Mouse (Mus musculus) testis, postnatal 14 days (tissue): Measurements from ENCODE around the gene Supt6.

Source experiments
- DNase-seq: peaks from one replicate; pipeline ENCODE4 v3.0.0; 2021; ENCODE audit warnings: low spot score

The Supt6 gene

DNA sequence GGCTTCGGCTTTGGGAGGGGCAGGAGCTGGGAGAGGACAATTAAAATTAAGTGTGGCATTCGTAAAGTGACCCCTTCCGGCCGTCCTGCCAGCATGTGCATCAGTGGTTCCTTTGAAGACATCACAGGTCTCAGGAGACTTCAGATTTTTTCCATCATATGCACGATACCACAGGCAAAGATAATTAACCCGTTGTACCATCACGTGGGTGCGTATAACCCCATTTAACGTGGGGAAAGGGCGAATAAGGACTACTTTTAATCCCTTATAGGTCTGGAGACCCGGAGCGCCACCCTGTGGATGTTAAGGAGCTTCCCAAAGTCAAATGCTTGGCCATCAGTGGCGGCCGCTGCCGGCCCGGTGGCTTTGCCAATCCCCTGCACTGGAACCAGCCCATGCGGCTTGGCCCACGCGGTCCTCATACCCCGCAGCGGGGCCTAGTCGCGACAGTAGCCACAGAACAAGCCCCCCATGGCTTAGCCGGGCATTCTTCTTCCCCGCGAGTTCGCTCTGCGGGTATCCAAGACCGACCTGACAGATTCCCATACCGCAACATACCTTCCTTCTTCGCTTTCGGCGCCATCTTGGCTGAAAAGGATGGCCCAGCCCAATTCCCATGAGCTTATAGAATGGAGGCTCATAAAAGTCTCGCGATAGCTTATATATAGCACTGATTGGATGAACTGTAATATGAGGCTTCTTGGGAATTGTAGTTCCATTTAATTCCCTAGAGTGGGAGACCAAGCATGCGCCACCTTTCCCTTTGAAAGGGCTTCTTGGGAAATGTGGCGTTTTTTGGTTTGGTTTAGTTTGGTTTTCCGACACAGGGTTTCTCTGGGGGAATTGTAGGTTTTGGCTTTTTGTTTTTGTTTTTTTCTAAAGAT, 62.6 kb downstream of the Supt6 start, which contains the start of gene Rpl23a:
Gene Rpl23a (minus strand): TSS at position 624 of the 884 bp plus-strand sequence.
- DNase-seq, result peak; percentile 91

DNA sequence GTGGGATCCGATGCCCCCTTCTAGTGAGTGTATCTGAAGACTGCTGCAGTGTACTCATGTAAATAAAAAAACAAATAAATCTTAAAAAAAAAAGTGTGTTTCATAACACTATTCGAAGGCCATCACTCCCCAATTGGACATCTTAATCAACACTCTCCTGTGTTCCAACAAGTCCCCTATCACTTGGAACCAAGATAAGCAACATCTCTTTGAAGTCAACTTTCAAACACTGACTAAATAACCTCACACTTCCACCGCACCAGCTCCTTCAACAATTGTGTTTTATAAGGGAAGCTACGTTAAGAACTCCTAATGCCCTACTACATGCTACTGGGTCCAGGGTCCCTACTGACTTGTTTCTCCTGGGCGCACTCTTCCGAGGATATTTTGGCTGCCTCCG, 63.3 kb downstream of the Supt6 start:
- DNase-seq, result no peak

DNA sequence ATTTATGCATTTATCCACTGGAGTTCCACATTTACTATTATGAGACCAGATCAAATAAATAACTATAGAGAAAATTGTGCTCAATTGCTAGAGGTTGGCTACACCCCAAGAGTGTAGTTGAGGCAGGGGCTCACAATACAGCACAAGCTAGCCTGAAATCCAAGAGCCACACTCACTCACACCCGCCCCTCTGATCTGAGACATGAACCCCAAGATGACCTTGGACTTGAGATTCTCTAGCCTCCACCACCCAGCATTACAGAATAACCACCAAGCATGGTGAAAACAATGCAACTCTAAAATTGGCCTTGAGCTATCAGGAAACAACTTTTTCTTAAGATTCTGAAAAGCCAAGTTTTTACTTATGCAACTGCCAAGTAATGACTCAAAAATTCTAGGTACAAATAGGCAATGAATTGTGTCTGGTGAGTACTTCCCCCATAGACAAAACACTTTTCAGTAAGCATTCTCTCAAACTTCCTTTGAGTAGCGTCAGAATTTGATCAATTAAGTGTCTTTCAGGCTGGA, 63.9 kb downstream of the Supt6 start:
- no peak for DNase-seq

DNA sequence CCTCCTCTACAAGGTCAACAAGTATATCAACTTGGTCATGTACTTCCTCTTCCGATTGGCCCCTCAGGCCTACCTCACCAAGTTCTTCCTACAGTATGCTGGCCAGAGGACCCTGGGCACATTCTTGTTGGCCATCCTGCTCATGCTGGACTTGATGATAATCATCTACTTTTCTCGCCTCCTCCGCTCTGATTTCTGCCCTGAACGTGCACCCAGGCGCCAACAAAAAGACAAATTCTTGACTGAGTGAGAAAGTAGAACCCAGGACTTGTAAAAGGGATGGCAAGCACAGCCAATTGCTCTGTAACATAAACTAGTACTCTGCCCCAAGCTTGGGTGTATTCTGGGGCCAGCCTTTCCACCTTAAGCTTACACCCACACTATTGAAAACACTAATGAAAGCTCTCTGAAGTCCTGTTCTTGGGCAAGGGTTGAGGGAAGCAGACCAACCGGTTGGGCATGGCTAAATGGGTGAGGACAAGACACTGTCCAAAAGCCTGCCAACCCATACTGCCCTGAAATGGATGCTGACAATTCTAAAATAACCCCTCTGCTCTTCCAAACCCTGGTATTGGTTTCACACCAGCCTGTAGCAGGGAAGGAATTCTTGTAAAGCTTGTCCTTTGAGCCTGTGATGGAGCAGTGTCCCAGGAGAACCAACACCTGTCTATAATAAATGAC, 65.6 kb downstream of the Supt6 start:
- DNase-seq, result no peak

DNA sequence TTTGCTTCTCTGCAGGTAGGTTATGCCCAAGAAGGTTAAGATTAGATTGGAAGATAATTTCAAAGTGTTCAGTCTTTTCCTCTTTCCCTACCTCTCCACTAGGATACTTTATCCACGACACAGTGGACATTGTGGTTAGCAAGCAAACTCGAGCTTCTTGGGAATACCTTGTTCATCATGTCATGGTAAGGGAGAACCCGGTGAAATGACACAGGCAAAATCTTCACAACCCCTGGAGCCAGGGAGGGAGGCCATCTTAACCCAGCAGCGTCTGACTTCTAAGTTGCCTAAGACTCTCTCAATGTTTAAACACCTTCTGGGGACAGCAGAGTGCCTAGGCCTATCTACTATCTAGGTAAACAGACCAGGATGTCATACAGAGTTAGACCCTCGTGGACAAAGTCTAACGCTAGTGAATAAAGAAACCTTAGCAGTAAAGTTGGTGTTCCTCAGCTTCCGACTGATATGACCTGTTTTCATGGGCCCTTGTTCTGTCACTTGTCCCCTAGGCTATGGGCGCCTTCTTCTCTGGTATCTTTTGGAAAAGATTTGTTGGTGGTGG, 66.3 kb downstream of the Supt6 start:
- no peak for DNase-seq

DNA sequence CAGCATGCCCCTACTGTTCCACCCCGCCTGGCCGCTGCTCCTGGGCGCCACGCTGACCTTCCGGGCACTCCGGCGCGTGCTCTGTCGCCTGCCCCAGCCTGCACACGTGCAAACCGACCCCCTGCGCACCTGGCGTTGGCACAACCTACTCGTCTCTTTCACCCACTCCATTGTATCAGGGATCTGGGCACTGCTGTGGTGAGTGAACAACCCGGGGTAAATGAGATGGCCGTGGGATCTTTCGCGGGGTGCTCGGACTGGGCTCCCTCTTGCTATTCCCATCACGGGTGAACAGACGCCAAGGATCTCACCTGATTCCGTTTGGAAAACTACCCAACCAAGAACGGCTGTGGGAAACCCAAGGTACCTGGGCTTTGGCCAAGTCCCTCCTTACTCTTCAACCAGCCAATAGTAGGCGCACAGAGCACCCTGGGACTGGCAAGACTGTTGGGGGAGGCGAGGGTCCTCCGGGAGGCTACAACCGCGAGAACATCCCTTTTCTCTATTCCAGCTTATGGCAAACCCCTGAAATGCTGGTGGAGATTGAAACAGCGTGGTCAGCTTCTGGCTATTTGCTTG, 66.8 kb downstream of the Supt6 start:
- peak; percentile 76 for DNase-seq

DNA sequence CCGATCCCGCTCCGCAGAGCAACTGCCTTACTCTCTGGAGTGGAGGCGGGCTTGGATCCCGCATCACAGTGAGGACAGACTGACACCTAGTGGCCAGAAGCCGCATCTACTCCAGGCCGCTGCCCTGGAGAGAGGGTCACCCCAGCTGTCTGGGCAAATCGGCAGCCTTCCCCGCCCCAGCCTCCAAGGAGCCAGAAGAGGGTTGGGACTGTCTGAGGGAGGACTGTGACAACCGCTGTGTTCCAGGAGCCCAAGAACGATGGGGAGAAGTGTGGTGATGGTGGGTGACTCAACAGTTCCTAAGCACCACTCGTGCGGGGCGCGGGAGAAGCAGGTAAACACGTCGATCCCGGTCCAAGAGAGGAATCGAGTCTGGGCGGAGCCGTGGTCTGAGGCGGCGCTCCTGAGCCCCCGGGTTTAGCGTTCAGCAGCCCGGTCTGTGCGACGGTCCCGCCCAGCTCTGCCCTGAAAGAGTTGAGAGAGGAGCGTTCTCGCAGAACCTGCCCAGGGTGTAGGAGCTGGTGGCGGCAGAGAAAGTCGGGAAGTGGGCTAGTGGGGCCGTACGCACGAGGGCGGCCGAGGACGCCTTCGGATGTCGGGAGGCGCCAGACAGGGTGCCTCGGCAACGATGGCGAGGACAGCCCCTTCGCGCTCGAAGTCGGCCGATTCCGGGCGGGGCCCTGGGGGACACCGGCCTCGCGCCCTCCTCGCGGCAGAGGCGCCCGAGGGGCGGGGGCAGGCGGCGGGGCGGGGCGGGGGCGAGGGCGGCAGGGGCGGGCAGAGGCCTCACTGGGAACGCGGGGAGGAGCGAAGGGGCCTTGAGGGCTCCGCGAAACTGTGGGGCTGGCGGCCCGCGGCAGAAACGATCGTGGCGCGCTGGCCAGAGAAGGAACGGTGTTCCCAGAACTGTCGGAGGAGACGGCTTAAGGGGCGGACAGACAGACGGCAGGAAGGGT, 67.6 kb downstream of the Supt6 start:
- DNase-seq, result peak; percentile 92

DNA sequence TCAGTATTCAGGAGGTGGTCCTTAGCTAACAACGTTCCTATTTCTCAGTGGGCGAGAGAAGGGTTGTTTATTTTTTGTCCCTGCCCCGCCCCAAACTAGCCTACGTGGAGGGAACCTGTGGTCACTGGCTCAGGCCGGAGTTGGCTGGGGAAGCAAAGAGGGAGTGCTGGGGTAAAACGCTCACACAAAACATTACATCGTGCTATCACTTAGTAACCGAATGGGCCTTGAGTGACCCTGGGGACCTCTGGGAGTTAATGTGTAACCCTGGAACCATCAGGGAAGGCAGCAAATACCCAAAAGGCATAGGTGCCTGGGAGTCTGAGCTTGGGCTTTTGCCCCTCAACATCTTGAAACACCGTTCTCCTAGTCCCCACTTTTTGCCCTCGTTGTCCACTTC, 68.3 kb downstream of the Supt6 start:
- no peak for DNase-seq

DNA sequence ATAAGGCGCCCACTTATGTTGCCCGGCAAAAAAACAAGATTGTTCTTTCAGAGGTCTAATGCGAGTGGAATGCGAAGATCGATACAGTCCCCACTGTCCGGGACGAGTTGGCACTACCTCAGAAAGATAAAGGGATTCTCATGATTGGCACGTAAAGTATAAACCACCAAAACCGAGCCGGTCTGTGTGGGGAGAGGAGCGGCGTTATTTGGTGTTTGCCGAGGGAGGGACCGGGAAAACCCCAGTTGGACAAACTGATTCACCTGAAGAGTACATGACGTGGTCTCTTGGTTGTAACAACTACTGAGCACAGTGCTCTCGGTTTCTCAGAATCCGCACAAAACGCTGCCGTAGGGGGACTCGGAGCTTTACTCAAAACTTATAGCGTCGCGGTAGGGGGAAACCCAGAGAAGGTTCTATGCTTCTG, 68.9 kb downstream of the Supt6 start:
- DNase-seq, result no peak

DNA sequence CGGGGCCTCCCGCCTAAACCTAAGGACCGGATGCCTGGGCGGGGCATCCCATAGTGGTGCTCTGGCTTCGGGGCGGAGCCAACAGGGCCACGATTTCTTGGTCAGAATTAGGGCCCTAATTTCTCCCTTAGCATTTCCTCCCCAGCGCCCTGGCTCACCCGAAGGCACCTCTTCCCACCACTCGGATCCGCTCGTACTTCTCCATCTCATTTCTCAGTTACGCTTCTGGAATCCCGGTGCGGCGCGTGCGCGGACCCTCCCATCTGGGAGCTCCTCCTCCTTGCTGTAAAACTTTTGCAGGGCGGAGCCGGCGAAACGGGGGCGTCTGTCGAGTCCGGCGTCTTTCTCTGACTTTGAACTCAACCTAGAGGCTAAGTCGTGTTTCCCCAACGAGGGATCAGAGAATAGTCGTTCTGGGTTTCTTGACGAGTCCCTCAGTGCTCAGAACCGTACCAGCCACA, 69.4 kb downstream of the Supt6 start, which contains the start of the genes Nek8 and Tlcd1:
Gene Nek8 (minus strand): TSS at position 274 of the 461 bp plus-strand sequence.
Gene Tlcd1 (plus strand): TSS at position 310 of the 461 bp plus-strand sequence.
- DNase-seq, result peak; percentile 91

DNA sequence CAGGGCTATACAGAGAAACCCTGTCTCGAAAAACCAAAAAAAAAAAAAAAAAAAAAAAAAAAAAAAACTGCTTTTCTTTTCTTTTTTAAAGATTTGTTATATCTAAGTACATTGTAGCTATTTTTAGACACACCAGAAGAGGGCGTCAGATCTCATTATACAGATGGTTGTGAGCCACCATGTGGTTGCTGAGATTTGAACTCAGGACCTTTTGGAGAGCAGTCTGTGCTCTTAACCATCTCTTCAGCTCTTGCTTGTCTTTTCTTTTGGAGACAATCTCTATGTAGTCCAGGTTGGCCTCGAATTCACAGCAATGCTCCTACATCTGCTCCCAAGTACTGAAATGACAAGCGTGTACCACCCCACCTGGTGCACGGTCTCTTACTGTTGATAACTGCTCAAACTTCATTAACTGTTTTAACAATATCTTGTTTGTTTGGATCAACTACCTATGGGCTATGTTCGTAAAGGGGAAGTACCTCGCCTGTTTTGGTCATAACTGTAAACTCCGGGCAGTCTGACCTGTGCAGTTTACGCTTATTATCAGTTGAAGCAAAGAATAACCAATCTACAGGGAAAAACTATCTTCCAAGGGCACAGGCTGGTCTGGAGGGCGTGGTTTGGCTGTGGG, 69.9 kb downstream of the Supt6 start:
- DNase-seq, result no peak

DNA sequence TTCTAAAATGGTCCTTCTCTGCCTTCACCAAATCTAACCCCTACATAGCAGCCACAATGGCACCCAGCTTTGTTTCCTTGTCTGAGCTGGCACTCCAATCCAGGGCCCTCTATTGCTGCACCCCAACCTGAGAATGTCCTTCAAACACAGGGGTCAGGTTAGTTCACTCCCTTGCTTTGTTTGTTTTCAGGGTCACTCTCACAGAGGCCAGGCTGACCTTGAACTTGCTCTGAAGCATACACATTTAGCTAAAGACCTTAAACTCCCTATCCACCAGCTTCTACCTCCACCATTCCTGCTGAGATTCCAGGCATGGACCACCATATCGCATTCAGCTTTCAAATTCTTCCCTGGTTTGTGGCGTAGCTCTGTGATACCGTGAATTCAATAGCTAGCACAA, 71.3 kb downstream of the Supt6 start:
- no peak for DNase-seq

DNA sequence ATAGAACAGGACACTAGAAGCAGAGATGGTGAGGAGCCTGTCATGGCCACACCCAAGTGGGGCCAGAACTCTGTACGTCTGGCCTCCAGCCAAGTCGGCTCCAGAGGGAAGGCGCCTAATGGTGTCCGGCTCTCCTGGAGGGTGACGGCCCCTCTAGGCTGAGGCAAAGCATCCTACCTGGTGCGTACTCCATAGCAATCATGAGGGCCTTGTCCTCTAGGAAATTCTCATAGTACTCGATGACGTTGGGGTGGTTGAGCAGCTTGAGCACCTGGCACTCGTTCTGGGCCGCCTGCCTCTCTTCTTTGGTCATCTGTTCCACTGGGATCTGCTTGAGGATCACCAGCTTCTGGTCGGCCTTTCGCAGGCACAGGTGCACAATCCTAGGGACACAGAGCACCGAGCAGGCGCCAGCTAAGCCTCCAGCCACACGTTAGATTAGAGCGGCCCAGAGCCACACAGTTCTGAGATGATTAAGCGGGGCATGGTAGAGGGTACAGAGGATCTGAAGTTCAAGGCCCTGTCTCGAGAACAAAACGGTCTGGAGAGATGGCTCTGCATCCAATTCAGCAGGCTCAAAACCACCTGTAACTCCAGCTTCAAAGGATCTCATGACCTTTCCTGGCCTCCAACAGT, 72.9 kb downstream of the Supt6 start:
- no peak for DNase-seq

DNA sequence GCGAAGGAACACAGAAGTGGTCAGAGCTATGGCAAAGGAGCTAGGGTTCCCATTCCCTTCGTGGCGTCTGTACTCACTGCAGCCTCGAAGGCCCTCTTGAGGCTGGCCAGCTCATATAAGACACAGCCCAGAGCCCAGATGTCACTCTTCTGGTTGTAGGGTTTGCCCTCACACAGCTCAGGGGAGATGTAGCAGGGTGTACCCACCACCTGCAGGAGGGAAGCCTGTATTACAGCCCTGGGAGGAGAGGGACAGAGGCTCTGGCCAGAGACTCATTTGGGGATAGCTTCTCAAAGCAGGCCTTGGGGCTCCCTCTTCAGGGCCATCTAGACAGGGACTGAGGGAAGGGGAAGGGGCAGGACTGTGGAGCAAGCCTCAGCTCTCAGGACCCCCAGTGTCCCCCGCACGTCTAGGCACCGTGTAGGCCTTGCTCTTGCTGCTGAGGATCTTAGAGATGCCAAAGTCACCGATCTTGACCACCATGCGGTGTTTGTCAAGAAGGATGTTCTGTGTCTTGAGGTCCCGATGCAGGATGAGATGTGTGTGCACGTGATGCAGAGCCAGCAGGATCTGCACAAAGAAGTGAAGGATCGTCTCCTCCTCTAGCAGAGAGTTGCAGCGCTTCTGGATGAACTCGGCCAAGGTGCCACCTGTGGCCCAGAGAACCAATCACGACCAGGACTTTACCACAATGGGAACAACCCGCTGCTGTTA, 73.6 kb downstream of the Supt6 start:
- DNase-seq, result no peak

DNA sequence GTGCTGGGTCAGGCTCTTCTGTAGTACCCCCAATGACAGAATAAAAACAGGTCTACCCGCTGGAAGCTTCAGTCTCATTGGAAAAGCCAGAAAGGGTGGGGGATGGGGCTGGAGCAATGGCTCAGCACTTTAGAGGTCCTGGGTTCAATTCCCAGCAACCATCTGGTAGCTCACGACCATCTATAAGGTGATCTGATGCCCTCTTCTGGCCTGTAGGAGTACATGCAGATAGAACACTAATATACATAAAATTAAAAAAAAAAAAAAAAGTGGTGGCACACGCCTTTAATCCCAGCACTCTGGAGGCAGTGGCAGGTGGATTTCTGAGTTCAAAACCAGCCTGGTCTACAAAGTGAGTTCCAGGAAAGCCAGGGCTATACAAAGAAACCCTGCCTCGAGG, 74.5 kb downstream of the Supt6 start:
- DNase-seq, result no peak

DNA sequence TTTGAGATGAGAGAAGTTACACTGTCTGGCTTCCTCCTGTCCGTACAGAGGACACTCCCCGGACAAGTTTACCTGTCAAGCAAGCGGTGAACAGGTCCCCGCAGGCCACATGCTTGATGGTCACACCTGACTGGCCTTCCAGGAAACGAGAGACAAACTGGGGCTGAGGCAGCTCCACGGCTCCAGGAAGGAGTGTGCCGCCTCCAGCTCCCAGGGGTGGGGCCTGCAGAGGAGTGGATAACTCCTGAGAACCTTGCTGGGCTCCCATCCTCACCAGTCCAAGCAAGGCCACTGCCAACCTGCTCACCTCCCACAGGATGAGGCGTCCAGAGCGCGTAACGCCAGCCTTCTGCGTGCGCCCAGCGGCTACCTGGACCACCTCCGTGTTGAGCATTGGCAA, 75.5 kb downstream of the Supt6 start:
- DNase-seq, result no peak

DNA sequence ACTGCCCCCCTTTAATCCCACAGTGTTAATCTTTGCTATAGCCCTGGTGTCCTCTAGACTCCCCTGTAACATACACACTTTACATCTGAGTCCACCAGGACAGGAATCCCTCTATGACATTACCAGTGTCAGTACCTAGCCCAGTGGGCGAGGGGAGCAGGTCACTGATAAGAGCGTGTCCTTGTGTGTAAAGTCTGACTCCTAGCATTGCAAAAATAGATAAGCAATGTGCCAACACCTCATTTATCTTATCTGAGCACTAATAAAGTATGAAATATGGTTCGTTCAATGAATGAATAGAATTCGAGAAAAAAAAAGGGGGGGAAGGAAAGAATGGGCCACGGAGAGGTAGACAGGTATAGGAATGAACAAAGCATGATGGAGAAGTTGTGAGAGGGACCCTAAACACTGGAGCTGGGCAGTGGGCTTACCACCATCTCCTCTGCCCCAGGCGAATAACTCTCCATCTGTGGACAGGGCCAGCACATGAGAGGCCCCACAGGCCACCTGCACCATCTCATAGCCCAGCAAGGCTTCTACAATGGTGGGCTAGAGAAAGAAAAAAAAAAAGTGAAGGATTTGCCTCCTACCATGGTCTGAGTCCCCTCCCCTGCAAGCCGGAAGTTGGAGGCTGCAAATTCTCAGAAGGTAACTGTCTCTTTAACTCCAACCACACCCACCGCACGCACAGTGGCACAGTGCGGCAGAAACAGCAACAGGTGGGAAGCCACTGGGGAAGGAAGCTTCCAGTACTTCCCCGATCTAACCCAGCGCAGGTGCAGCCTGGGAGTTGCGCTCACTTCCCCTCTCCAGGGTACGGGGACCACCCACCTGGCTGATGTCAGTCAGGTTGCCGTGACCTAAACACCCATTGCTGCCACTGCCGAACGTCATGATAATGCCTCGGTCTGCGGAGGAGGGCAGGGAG, 77.0 kb downstream of the Supt6 start:
- no peak for DNase-seq
